Mouse (Mus musculus) ES-E14 (cell line): ENCODE data around the gene Chd1l.

Experiments
- CHD2 ChIP-seq: IDR thresholded peaks from 2 replicates; pipeline ENCODE4 v1.6.1; 2014; ENCODE audit warnings: mild to moderate bottlenecking, low read depth, low read length, inconsistent platforms
- HCFC1 ChIP-seq: IDR thresholded peaks from 2 replicates; pipeline ENCODE4 v1.6.1; 2012; ENCODE audit warnings: low read length, inconsistent platforms, borderline replicate concordance; ENCODE audit not compliant: insufficient read depth
- MAFK ChIP-seq: IDR thresholded peaks from 2 replicates; pipeline ENCODE4 v1.6.1; 2014; ENCODE audit warnings: mild to moderate bottlenecking, low read depth, low read length, inconsistent platforms; ENCODE audit not compliant: insufficient read depth
- ZC3H11A ChIP-seq: IDR thresholded peaks from 2 replicates; pipeline ENCODE4 v1.6.1; 2012; ENCODE audit warnings: low read depth, mild to moderate bottlenecking, inconsistent platforms, low read length, borderline replicate concordance
- ZNF384 ChIP-seq: IDR thresholded peaks from 2 replicates; pipeline ENCODE4 v1.6.1; 2012; ENCODE audit warnings: low read depth, low read length, inconsistent platforms

DNA sequence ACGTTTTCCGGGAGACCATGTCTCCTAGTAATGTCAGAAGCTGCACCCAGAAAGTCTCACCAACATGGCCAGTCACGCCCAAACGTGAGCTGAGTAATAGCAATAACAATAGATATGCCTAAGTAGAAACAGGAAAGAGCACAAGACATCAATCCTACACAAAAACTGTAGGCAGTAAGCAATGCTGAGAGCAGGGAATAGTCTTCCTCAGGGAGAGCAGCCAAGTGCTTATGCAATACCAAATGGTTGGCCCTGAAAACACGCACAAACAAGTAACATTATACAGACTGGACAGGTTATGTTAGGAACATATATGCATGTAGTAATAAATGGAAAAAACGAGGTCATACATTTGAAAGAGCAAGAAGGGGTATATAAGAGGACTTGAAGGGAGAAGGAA lies 39.5 kb upstream of the Chd1l start:
- TF ChIP-seq CHD2 (no peak), HCFC1 (no peak), MAFK (no peak), ZNF384 (no peak), ZC3H11A (no peak)
